Mouse (Mus musculus): Measurements from ENCODE around the gene Prdx5.

The Prdx5 gene

GRCm38 (mm10) chr19:6937541-6938465 is 27.9 kb upstream of the Prdx5 start:
- no peak for DNase-seq (ENCODE audit: low read depth, low spot score)

DNA sequence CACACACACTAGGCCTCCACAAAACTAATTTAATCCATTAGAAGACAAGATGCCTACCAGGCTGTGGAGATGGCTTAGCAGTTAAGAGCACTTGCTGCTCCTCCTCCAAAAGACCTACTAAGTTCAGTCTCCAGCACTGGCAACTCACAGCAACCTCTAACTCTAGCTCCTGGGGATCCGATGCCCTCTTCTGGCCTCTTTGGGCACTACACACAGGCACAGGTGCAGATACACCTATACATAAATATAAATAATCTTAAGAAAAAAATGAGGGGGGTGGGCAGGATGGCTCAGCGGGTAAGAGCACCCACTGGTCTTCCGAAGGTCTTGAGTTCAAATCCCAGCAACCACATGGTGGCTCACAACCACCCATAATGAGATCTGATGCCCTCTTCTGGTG is 26.4 kb upstream of the Prdx5 start:
- DNase-seq (ENCODE audit: low read depth, low spot score) = no peak

DNA sequence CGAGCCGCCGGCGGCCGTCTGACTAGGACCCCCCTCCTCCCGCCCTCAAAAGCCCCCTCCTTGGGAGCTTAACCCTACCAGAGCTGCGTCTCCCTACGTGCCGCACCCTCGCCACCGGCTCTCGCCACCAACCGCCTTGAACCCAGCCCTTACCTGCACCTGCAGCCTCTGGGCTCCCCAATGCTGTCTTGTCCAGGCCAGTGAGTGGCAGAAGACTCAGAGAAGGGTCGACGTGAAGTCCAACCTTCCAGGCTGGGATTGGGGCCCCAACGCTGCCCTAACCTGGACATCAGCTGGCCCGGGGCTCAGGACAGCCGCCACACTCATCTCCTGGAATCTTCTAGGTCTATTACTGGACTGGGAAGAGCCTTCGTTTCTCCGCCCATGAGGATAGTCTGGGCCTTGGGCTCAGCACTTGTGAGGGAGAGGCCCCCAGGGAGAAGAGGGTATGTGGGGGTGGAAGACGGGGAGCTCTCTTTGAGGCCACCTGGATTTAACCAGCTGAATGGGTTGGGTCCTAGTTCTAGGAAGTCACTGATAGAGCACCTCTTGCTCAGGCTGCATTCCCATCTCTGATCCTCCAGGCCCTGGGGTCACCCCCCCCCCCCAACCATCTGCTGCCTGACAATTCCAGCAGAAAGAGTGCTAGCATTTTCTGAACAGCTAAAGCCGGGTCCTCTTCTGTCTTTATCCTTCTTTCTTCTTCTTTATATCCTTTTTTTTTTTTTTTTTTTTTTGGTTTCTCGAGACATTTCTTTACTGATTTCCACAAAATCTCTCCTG is 24.5 kb upstream of the Prdx5 start, which contains the start of gene Kcnk4:
TSS of gene Kcnk4 (minus strand) at position 321 of the 783 bp plus-strand sequence.
- DNase-seq (ENCODE audit: low read depth, low spot score) = no peak

DNA sequence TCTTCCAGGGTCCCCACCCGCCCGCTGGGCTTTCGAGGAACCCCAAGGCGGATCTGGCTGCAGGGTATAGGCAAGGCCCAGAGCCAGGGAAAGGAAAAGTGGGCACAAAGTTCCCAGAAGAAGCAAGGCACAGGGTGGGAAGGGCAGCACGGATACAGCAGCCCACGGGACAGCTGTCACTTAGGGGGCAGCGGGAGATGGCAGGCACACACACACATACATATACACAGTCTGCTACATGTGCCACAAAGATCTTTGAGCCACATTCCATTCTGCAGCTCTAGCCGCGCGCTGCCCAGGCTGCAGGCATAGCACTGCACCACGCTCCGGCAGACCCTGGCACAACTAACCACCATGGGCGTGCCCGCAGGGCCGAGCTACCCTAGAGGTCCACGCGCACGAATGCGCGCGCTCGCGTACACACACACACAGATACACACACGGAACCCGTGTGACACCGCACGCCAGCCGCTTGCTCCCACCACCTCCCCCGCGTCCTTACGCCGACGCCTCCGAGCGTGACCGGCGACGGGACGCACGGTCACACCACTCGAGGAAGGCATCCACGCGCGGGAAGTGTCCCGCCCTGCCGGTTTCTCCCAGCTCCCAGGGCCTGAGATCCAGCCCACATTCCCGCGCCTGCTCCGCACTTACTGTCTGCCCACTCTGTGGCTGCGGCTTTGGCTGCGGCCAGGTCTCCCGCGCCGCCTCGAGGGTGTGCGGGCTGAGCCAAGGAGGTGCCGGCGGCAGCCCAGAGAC is 23.7 kb upstream of the Prdx5 start:
- DNase-seq (ENCODE audit: low read depth, low spot score) = no peak

DNA sequence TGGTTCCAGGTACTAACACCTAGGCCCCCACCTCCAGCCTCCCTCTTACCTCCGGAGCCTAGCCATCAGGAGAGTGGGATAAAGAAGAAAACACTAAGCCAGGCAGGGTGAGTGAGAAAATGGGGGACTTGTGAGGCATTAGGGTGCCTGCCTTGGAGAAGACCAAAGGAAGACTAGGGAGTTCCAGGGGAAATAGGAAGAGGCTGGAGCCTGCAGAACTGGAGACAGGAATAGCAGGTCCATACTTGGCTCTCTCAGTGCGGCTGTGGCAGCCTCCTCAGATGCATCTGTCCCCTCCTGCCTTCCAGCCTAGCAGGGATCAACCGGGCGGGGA is 23.2 kb upstream of the Prdx5 start:
- DNase-seq (ENCODE audit: low read depth, low spot score) = no peak

DNA sequence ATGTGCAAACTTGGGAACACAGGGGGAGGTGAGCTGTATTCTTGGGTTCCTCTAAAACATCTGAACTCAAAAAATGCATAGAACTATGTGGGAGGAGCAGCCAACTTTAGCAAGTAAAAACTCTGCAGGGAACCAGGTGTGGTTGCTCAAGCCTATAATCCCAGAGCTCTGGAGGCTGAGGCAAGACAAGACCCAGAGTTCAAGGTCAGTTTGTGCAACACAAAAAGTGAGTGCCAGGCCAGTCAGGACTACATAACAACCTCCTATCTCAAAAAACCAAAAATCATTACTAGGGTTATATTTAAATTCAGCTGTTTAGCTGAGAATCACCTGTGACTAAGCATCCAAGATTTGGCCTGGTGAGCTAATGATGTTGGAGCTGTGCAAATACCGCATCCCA is 22.1 kb upstream of the Prdx5 start:
- DNase-seq (ENCODE audit: low read depth, low spot score) = no peak

GRCm38 (mm10) chr19:6931002-6931401 is 21.1 kb upstream of the Prdx5 start:
- DNase-seq (ENCODE audit: low read depth, low spot score) = no peak

GRCm38 (mm10) chr19:6928080-6928479 is 18.2 kb upstream of the Prdx5 start:
- DNase-seq (ENCODE audit: low read depth, low spot score) = no peak

DNA sequence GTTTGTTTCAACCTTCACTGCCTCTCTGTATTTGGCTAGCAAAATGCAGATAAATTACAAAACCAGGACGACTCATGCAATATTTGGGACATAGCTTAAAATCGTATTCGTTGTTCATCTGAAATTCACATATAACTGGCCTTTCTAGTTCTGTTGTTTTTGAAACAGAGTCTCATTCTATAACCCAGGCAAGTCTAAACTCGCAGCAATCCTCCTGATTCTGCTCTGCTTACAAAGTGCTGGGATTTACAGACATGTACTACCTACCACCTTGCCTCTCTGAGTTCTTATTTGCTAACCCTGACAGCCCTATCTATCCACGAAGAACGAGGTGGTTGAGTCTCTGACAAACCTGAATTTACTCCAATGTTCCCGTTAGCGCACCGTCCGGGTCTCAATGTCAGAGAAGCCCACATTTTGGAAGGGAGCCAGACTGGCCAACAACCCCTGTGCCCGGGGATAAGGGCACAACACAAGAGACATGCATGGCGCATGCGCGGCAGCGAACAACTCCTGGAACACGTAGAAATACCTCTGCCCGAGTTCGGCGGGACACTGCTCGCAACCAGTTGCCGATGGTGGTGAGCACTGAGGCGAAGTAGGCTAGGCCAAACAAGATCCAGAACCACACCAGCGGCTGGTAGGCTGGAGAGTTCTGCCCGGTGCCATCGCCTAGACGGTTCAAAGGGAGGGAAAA is 16.8 kb upstream of the Prdx5 start:
- DNase-seq (ENCODE audit: low read depth, low spot score) = no peak

GRCm38 (mm10) chr19:6925611-6926329 is 15.9 kb upstream of the Prdx5 start:
- no peak for DNase-seq (ENCODE audit: low read depth, low spot score)

GRCm38 (mm10) chr19:6925307-6925573 is 15.3 kb upstream of the Prdx5 start, which contains the start of gene Catsperz:
Catsperz (minus strand) TSS chr19:6925380.
- no peak for DNase-seq (ENCODE audit: low read depth, low spot score)

DNA sequence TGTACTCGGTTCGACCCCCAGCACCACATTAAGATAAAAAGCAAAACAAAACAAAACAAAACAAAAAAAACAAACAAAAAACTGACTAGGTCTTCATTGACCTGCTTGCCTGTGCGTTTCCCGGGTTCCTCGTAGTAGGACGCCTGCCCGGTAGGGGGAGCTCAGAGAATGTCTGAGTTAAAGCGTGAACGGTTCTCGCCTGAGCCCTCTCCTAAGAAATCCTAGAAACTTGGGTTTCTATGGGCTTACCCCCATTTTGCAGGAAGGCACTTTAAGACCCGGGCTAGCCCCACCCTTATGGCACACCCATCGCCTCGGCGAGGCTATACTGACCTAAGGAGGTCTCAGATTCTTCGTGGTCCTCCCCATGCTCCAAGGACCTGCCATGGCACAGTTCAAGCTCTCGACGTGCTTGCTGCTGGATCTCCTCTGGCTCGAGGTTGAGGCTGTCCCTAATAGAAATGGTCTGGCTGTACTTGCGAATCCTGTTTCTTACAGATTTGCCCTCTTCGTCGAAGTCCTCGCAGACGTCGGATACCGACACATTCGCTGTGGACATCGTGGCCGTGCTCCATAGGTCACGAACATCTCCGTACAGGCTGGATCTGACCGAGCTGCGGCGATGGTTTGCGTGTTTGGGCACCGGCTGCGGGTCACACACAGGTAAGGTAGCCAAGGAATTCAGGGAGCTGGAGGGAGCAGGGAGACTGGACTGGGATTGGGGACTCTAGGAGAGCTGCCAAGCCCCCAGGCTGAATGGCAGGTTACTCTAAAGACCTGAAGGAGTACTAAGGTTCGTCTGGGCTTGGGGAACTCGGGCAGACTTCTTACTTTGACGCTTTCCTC is 14.8 kb upstream of the Prdx5 start:
- no peak for DNase-seq (ENCODE audit: low read depth, low spot score)

DNA sequence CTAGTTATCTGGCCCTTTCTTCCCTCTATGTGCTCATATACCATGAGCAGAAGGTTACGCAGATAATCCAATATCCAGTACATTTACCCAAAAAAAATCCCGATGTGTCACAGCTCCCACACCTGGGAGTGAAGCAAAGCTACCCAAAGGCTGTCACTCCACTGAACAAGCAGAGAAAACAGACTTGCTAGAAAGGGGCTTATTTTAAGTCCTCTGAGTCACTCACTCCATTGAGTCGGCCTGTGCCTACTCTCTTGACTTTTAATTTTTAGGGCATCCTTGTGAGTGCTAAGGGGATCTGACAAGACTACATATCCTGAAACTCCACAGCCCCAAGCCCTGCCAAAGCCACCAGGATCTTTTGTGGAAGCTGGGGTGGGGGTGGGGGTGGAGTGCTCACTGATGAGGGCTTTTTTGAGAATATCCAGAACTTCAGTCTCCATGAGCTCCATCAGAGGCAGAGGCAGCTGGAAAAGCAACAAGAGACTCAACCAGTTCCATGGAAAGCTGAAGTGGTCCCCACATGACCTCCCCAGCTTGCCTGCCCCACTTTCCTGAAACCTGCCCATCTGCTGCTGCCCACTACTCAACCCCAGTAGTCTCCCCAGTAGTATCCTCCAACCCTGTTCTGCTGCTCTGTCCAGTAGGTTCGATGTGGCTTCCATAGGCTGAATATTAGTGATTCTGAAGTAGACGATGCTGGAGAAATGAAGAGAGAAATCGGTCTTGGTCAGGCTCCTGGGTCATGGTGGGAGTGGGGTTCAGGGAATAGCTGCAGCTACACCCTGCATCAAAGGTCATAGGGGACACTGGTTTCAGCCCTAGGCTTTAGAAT is 13.2 kb upstream of the Prdx5 start:
- no peak for DNase-seq (ENCODE audit: low read depth, low spot score)

DNA sequence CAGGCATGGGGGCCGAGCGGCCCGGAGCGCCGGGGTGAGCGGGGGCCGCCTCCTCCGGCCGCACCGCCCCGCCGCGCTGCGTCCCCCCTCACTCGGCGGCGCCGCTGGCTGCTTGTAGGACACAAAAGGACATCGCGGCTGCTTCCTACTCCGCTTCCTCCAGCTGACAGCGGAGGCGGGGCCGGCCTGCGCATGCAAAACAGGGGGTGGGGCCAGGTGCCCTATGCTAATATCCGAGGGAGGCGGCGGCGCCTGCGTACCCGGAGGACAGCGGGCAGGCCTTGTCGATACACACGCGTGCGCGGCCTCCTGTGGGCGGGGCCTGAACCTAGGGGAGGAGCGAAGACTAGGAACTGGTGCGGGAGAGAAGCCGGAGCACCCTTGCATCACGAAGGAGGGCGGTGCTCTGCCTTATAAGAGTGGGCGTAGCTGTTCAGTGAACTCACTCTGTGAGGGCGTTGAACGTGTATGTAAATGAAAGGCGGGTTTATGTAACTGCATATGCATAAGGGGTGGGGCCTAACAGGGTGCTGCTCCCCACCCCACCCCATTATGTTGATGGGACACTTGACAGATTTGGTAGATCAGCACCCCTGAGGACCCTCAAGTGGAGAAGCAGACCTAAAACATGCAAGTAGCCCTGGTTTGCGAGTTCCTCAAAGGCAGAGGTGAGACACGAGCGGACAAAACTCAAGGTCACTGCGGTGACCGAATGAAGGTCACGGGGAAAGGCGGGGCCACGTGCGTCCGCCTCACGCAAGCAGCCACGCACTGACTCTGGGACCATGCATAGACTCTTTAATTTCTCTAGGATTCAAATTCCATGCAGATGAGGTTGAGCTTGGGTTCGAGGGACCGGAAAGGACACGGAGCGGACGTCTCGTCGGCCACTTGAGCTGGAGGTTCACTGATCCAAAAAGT is 12.0 kb upstream of the Prdx5 start, which contains the start of gene Esrra:
TSS of gene Esrra (minus strand) at position 167 of the 921 bp plus-strand sequence.
- peak; percentile 96 for DNase-seq (ENCODE audit: low read depth, low spot score)

GRCm38 (mm10) chr19:6920741-6921636 is 11.1 kb upstream of the Prdx5 start:
- no peak for DNase-seq (ENCODE audit: low read depth, low spot score)

GRCm38 (mm10) chr19:6919876-6920740 is 10.2 kb upstream of the Prdx5 start:
- no peak for DNase-seq (ENCODE audit: low read depth, low spot score)
